Mouse (Mus musculus) ES-E14 (cell line): Measurements from ENCODE around the gene 4930469K13Rik. TPM values are rescaled to one million over a fixed set of nuclear protein-coding genes. Genes with fewer than 3 reads are reported as not detected.

Experiments used
- DNase-seq: peaks from one replicate; pipeline ENCODE4 v3.0.0-alpha.2; 2013; ENCODE audit warnings: low read depth, low spot score
- H3K27ac ChIP-seq: 2 replicates; pipeline ENCODE4 v1.5.1; 2012; ENCODE audit warnings: low read depth, mild to moderate bottlenecking, low read length, moderate library complexity, mixed read lengths; ENCODE audit not compliant: poor library complexity, insufficient read depth, severe bottlenecking
- H3K36me3 ChIP-seq: 2 replicates; pipeline ENCODE4 v1.6.1; 2012; ENCODE audit warnings: mild to moderate bottlenecking, low read length, moderate library complexity, mixed read lengths; ENCODE audit not compliant: control insufficient read depth, poor library complexity, insufficient read depth, severe bottlenecking
- H3K4me1 ChIP-seq, 2 experiments: fragments of 150-350 bp in 1 of 2; sonication (generic) in 1 of 2; 2 replicates each; pipeline ENCODE4 v1.6.1; 2012; ENCODE audit warnings: low read length in 2 of 2, mild to moderate bottlenecking in 1 of 2, mixed read lengths in 1 of 2; ENCODE audit not compliant: control insufficient read depth in 2 of 2, insufficient read depth in 2 of 2, poor library complexity in 1 of 2
- H3K4me3 ChIP-seq, 2 experiments: fragments of 150-350 bp in 1 of 2; sonication (generic) in 1 of 2; 2 replicates each; pipeline ENCODE4 v1.5.1; 2012; ENCODE audit warnings: low read length in 2 of 2, low read depth in 1 of 2, mild to moderate bottlenecking in 1 of 2, mixed read lengths in 1 of 2; ENCODE audit not compliant: insufficient read depth in 1 of 2, poor library complexity in 1 of 2, severe bottlenecking in 1 of 2
- H3K9ac ChIP-seq: 2 replicates; pipeline ENCODE4 v1.6.1; 2012; ENCODE audit warnings: low read depth, mild to moderate bottlenecking, low read length, mixed read lengths; ENCODE audit not compliant: poor library complexity, insufficient read depth, severe bottlenecking
- H3K9me3 ChIP-seq: fragments of 150-350 bp; sonication (generic); 2 replicates; pipeline ENCODE4 v1.6.1; 2012; ENCODE audit warnings: low read depth, mild to moderate bottlenecking, low read length; ENCODE audit not compliant: control insufficient read depth, insufficient read depth
- CHD2 ChIP-seq: IDR thresholded peaks from 2 replicates; pipeline ENCODE4 v1.6.1; 2014; ENCODE audit warnings: mild to moderate bottlenecking, low read depth, low read length, inconsistent platforms
- HCFC1 ChIP-seq: IDR thresholded peaks from 2 replicates; pipeline ENCODE4 v1.6.1; 2012; ENCODE audit warnings: low read length, inconsistent platforms, borderline replicate concordance; ENCODE audit not compliant: insufficient read depth
- MAFK ChIP-seq: IDR thresholded peaks from 2 replicates; pipeline ENCODE4 v1.6.1; 2014; ENCODE audit warnings: mild to moderate bottlenecking, low read depth, low read length, inconsistent platforms; ENCODE audit not compliant: insufficient read depth
- ZC3H11A ChIP-seq: IDR thresholded peaks from 2 replicates; pipeline ENCODE4 v1.6.1; 2012; ENCODE audit warnings: low read depth, mild to moderate bottlenecking, inconsistent platforms, low read length, borderline replicate concordance
- ZNF384 ChIP-seq: IDR thresholded peaks from 2 replicates; pipeline ENCODE4 v1.6.1; 2012; ENCODE audit warnings: low read depth, low read length, inconsistent platforms
- in situ Hi-C, 2 experiments: fragments of 600-800 bp; cut with MboI; formaldehyde crosslinking; loops; one replicate each; pipeline ENCODE4 v1.15.1; 2025; ENCODE audit warnings: low sequenced_read_pairs in 2 of 2, inconsistent platforms in 1 of 2; ENCODE audit not compliant: unreplicated experiment in 2 of 2
- total RNA-seq: library from RNA; depleted of rRNA; stranded (reverse); fragments of 300-350 nt; gene quantifications from 2 replicates; pipeline ENCODE4 v1.2.3, GENCODE M21; 2012

Gene 4930469K13Rik
- total RNA-seq, 1 experiment, result not detected

GRCm38 (mm10) chr11:33986525-33986924 lies 111.8 kb downstream of the 4930469K13Rik start:
- H3K4me1 ChIP-seq, result no peaks in the 10 kb centered on the region
- no peak for TF ChIP-seq ZC3H11A
- TF ChIP-seq HCFC1, result no peak
- no peak for TF ChIP-seq ZNF384
- no peaks in the 10 kb centered on the region for H3K9me3 ChIP-seq
- H3K27ac ChIP-seq, result no peak overlapping the region
- H3K36me3 ChIP-seq, result no peaks in the 10 kb centered on the region
- no peak for DNase-seq
- no peak overlapping the region for H3K9ac ChIP-seq
- in situ Hi-C loops, result no loop called here
- H3K4me3 ChIP-seq, result no peak overlapping the region

- Histone ChIP-seq H3K4me1 (no peaks in the 10 kb centered on the region), H3K4me3 (no peak overlapping the region), H3K9me3 (no peaks in the 10 kb centered on the region), H3K27ac (no peak overlapping the region), H3K36me3 (no peaks in the 10 kb centered on the region), H3K9ac (no peak overlapping the region)
- TF ChIP-seq ZC3H11A, result no peak
- TF ChIP-seq MAFK, result no peak
- no peak for TF ChIP-seq CHD2
- no peak for TF ChIP-seq HCFC1
- no peak for TF ChIP-seq ZNF384
- DNase-seq, result no peak
- in situ Hi-C loops, result no loop called here
Observed at GRCm38 (mm10) chr11:33980146-33980545, 118.2 kb downstream of the 4930469K13Rik start.

- Histone ChIP-seq H3K9me3 (no peaks in the 10 kb centered on the region), H3K4me3 (no peak overlapping the region), H3K27ac (no peak overlapping the region), H3K4me1 (no peaks in the 10 kb centered on the region), H3K36me3 (no peaks in the 10 kb centered on the region), H3K9ac (no peak overlapping the region)
- DNase-seq, result no peak
- in situ Hi-C loops, result no loop called here
- no peak for TF ChIP-seq CHD2
- no peak for TF ChIP-seq MAFK
- TF ChIP-seq HCFC1, result no peak
- no peak for TF ChIP-seq ZNF384
- no peak for TF ChIP-seq ZC3H11A
Observed at GRCm38 (mm10) chr11:33975121-33975520, 123.2 kb downstream of the 4930469K13Rik start.

GRCm38 (mm10) chr11:33974341-33975040 lies 123.9 kb downstream of the 4930469K13Rik start:
- Histone ChIP-seq H3K4me3 (no peak overlapping the region), H3K36me3 (no peaks in the 10 kb centered on the region), H3K9ac (no peak overlapping the region), H3K9me3 (no peaks in the 10 kb centered on the region), H3K4me1 (no peaks in the 10 kb centered on the region), H3K27ac (no peak overlapping the region)
- in situ Hi-C loops, result no loop called here
- no peak for DNase-seq
- TF ChIP-seq CHD2, result no peak
- no peak for TF ChIP-seq MAFK
- TF ChIP-seq ZC3H11A, result no peak
- TF ChIP-seq HCFC1, result no peak
- no peak for TF ChIP-seq ZNF384

- Histone ChIP-seq H3K4me1 (no peaks in the 10 kb centered on the region), H3K36me3 (no peaks in the 10 kb centered on the region), H3K4me3 (no peak overlapping the region), H3K9ac (no peak overlapping the region), H3K27ac (no peak overlapping the region), H3K9me3 (no peaks in the 10 kb centered on the region)
- no peak for DNase-seq
- in situ Hi-C loops, result no loop called here
- no peak for TF ChIP-seq HCFC1
- no peak for TF ChIP-seq ZNF384
- no peak for TF ChIP-seq CHD2
- TF ChIP-seq ZC3H11A, result no peak
- TF ChIP-seq MAFK, result no peak
Observed at GRCm38 (mm10) chr11:33972114-33972513, 126.2 kb downstream of the 4930469K13Rik start.
